Mouse (Mus musculus): ENCODE results near the gene Lrrc41. TPM values are rescaled to one million over a fixed set of nuclear protein-coding genes. Genes with fewer than 3 reads are reported as not detected.
A peak's percentile ranks its signal among the peaks of the same experiment; 100 is the strongest.

The Lrrc41 gene
- polyA plus RNA-seq, 1 experiment from 2014 or later: 55.9 TPM

GRCm38 (mm10) chr4:116088510-116089249 lies 13.6 kb downstream of the Lrrc41 start:
- peak; percentile 9; the same call in 1 of the 2 replicates for ATAC-seq (ENCODE audit: insufficient number of reproducible peaks, insufficient read depth, low FRiP score, low read depth)
- 86% methylated on average over 23 of the region's 23 CpGs for WGBS

GRCm38 (mm10) chr4:116096291-116096690 lies 21.2 kb downstream of the Lrrc41 start:
- Histone ChIP-seq H3K4me2 (ENCODE audit: low read length) (no peak overlapping the region), H3K4me1 (ENCODE audit: control insufficient read depth in 2 of 2, insufficient read depth in 2 of 2, low read length in 2 of 2) (no peaks in the 10 kb centered on the region), H3K9me3 (ENCODE audit: control insufficient read depth, low read length) (no peaks in the 10 kb centered on the region), H3K27me3 (ENCODE audit: control insufficient read depth, insufficient read depth, low read length) (no peaks in the 10 kb centered on the region), H3K9ac (ENCODE audit: low read length) (no peak overlapping the region), H3K27ac (replicated peaks in 1 of 2; ENCODE audit: control insufficient read depth in 1 of 2, insufficient read depth in 1 of 2, low read depth in 2 of 2, low read length in 2 of 2) (no peak overlapping the region), H3K36me3 (ENCODE audit: control insufficient read depth, insufficient read depth, low read length) (peaks cover 98% of the 10 kb centered on the region), H3K4me3 (ENCODE audit: control insufficient read depth in 1 of 2, insufficient read depth in 1 of 2, low read depth in 1 of 2, low read length in 2 of 2) (no peak overlapping the region)
- 85% methylated on average over 10 of the region's 10 CpGs for WGBS
- ATAC-seq (ENCODE audit: insufficient number of reproducible peaks, insufficient read depth, low FRiP score, low read depth): no peak

More at GRCm38 (mm10) chr4:116088510-116089249, 13.6 kb downstream of the Lrrc41 start:
- Histone ChIP-seq H3K36me3 (ENCODE audit: control insufficient read depth, insufficient read depth, low read length) (peaks cover 97% of the 10 kb centered on the region), H3K9ac (ENCODE audit: low read length) (no peak overlapping the region), H3K27ac (replicated peaks in 1 of 2; ENCODE audit: control insufficient read depth in 1 of 2, insufficient read depth in 1 of 2, low read depth in 2 of 2, low read length in 2 of 2) (no peak overlapping the region), H3K27me3 (ENCODE audit: control insufficient read depth, insufficient read depth, low read length) (no peaks in the 10 kb centered on the region), H3K4me1 (ENCODE audit: control insufficient read depth in 2 of 2, insufficient read depth in 2 of 2, low read length in 2 of 2) (no peaks in the 10 kb centered on the region), H3K9me3 (ENCODE audit: control insufficient read depth, low read length) (no peaks in the 10 kb centered on the region), H3K4me2 (ENCODE audit: low read length) (no peak overlapping the region), H3K4me3 (ENCODE audit: control insufficient read depth in 1 of 2, insufficient read depth in 1 of 2, low read depth in 1 of 2, low read length in 2 of 2) (no peak overlapping the region)

- peaks cover 94% of the 10 kb centered on the region for H3K36me3 ChIP-seq (ENCODE audit: control insufficient read depth, insufficient read depth, low read length)
- no peaks in the 10 kb centered on the region for H3K4me1 ChIP-seq (ENCODE audit: control insufficient read depth in 2 of 2, insufficient read depth in 2 of 2, low read length in 2 of 2)
- no peaks in the 10 kb centered on the region for H3K27me3 ChIP-seq (ENCODE audit: control insufficient read depth, insufficient read depth, low read length)
- no peaks in the 10 kb centered on the region for H3K9me3 ChIP-seq (ENCODE audit: control insufficient read depth, low read length)
- WGBS: 79% methylated on average over 8 of the region's 8 CpGs
- H3K27ac ChIP-seq (replicated peaks in 1 of 2; ENCODE audit: control insufficient read depth in 1 of 2, insufficient read depth in 1 of 2, low read depth in 2 of 2, low read length in 2 of 2): no peak overlapping the region
- H3K4me3 ChIP-seq (ENCODE audit: control insufficient read depth in 1 of 2, insufficient read depth in 1 of 2, low read depth in 1 of 2, low read length in 2 of 2): no peak overlapping the region
- no peak overlapping the region for H3K9ac ChIP-seq (ENCODE audit: low read length)
- no peak overlapping the region for H3K4me2 ChIP-seq (ENCODE audit: low read length)
- ATAC-seq (ENCODE audit: insufficient number of reproducible peaks, insufficient read depth, low FRiP score, low read depth): no peak
Measured at GRCm38 (mm10) chr4:116097211-116097610, 22.1 kb downstream of the Lrrc41 start.

GRCm38 (mm10) chr4:116100959-116101358 lies 25.9 kb downstream of the Lrrc41 start:
- 76% methylated on average over 7 of the region's 7 CpGs for WGBS
- no peak for ATAC-seq (ENCODE audit: insufficient number of reproducible peaks, insufficient read depth, low FRiP score, low read depth)
- Histone ChIP-seq H3K4me1 (ENCODE audit: control insufficient read depth in 2 of 2, insufficient read depth in 2 of 2, low read length in 2 of 2) (no peaks in the 10 kb centered on the region), H3K9me3 (ENCODE audit: control insufficient read depth, low read length) (no peaks in the 10 kb centered on the region), H3K4me2 (ENCODE audit: low read length) (no peak overlapping the region), H3K27me3 (ENCODE audit: control insufficient read depth, insufficient read depth, low read length) (no peaks in the 10 kb centered on the region), H3K27ac (replicated peaks in 1 of 2; ENCODE audit: control insufficient read depth in 1 of 2, insufficient read depth in 1 of 2, low read depth in 2 of 2, low read length in 2 of 2) (no peak overlapping the region), H3K36me3 (ENCODE audit: control insufficient read depth, insufficient read depth, low read length) (peaks cover 84% of the 10 kb centered on the region), H3K9ac (ENCODE audit: low read length) (no peak overlapping the region), H3K4me3 (ENCODE audit: control insufficient read depth in 1 of 2, insufficient read depth in 1 of 2, low read depth in 1 of 2, low read length in 2 of 2) (no peak overlapping the region)

- Histone ChIP-seq H3K4me3 (ENCODE audit: control insufficient read depth in 1 of 2, insufficient read depth in 1 of 2, low read depth in 1 of 2, low read length in 2 of 2) (no peak overlapping the region), H3K36me3 (ENCODE audit: control insufficient read depth, insufficient read depth, low read length) (peaks cover 62% of the 10 kb centered on the region), H3K4me2 (ENCODE audit: low read length) (no peak overlapping the region), H3K9me3 (ENCODE audit: control insufficient read depth, low read length) (no peaks in the 10 kb centered on the region), H3K9ac (ENCODE audit: low read length) (no peak overlapping the region), H3K27me3 (ENCODE audit: control insufficient read depth, insufficient read depth, low read length) (no peaks in the 10 kb centered on the region), H3K27ac (replicated peaks in 1 of 2; ENCODE audit: control insufficient read depth in 1 of 2, insufficient read depth in 1 of 2, low read depth in 2 of 2, low read length in 2 of 2) (no peak overlapping the region), H3K4me1 (ENCODE audit: control insufficient read depth in 2 of 2, insufficient read depth in 2 of 2, low read length in 2 of 2) (no peaks in the 10 kb centered on the region)
- ATAC-seq (ENCODE audit: insufficient number of reproducible peaks, insufficient read depth, low FRiP score, low read depth): no peak
- WGBS: 92% methylated on average over 5 of the region's 5 CpGs
Measured at GRCm38 (mm10) chr4:116105278-116105677, 30.2 kb downstream of the Lrrc41 start.

GRCm38 (mm10) chr4:116110695-116111094 lies 35.6 kb downstream of the Lrrc41 start:
- H3K4me3 ChIP-seq (ENCODE audit: control insufficient read depth in 1 of 2, insufficient read depth in 1 of 2, low read depth in 1 of 2, low read length in 2 of 2): no peak overlapping the region
- no peak overlapping the region for H3K4me2 ChIP-seq (ENCODE audit: low read length)
- no peaks in the 10 kb centered on the region for H3K4me1 ChIP-seq (ENCODE audit: control insufficient read depth in 2 of 2, insufficient read depth in 2 of 2, low read length in 2 of 2)
- H3K27ac ChIP-seq (replicated peaks in 1 of 2; ENCODE audit: control insufficient read depth in 1 of 2, insufficient read depth in 1 of 2, low read depth in 2 of 2, low read length in 2 of 2): no peak overlapping the region
- no peak overlapping the region for H3K9ac ChIP-seq (ENCODE audit: low read length)
- 87% methylated on average over 6 of the region's 6 CpGs for WGBS
- no peaks in the 10 kb centered on the region for H3K9me3 ChIP-seq (ENCODE audit: control insufficient read depth, low read length)
- H3K27me3 ChIP-seq (ENCODE audit: control insufficient read depth, insufficient read depth, low read length): no peaks in the 10 kb centered on the region
- ATAC-seq (ENCODE audit: insufficient number of reproducible peaks, insufficient read depth, low FRiP score, low read depth): no peak
- peaks cover 45% of the 10 kb centered on the region for H3K36me3 ChIP-seq (ENCODE audit: control insufficient read depth, insufficient read depth, low read length)

GRCm38 (mm10) chr4:116111486-116111885 lies 36.4 kb downstream of the Lrrc41 start:
- no peak overlapping the region for H3K27ac ChIP-seq (replicated peaks in 1 of 2; ENCODE audit: control insufficient read depth in 1 of 2, insufficient read depth in 1 of 2, low read depth in 2 of 2, low read length in 2 of 2)
- H3K9me3 ChIP-seq (ENCODE audit: control insufficient read depth, low read length): no peaks in the 10 kb centered on the region
- no peak overlapping the region for H3K4me3 ChIP-seq (ENCODE audit: control insufficient read depth in 1 of 2, insufficient read depth in 1 of 2, low read depth in 1 of 2, low read length in 2 of 2)
- H3K4me2 ChIP-seq (ENCODE audit: low read length): no peak overlapping the region
- H3K4me1 ChIP-seq (ENCODE audit: control insufficient read depth in 2 of 2, insufficient read depth in 2 of 2, low read length in 2 of 2): no peaks in the 10 kb centered on the region
- H3K36me3 ChIP-seq (ENCODE audit: control insufficient read depth, insufficient read depth, low read length): peaks cover 46% of the 10 kb centered on the region
- no peak for ATAC-seq (ENCODE audit: insufficient number of reproducible peaks, insufficient read depth, low FRiP score, low read depth)
- no peaks in the 10 kb centered on the region for H3K27me3 ChIP-seq (ENCODE audit: control insufficient read depth, insufficient read depth, low read length)
- no peak overlapping the region for H3K9ac ChIP-seq (ENCODE audit: low read length)
- WGBS: 89% methylated on average over 2 of the region's 2 CpGs

GRCm38 (mm10) chr4:116122762-116123161 lies 47.7 kb downstream of the Lrrc41 start:
- Histone ChIP-seq H3K4me3 (ENCODE audit: control insufficient read depth in 1 of 2, insufficient read depth in 1 of 2, low read depth in 1 of 2, low read length in 2 of 2) (peak overlapping the region; percentile 50 to 56), H3K27ac (replicated peaks in 1 of 2; ENCODE audit: control insufficient read depth in 1 of 2, insufficient read depth in 1 of 2, low read depth in 2 of 2, low read length in 2 of 2) (peak overlapping the region in 1 of 2 experiments; percentile 55; a peak in 2 of 4 replicates), H3K9ac (ENCODE audit: low read length) (peak overlapping the region; percentile 72), H3K36me3 (ENCODE audit: control insufficient read depth, insufficient read depth, low read length) (0 out of 2 replicates have a peak, but pooled peaks cover 12% of the 10 kb centered on the region), H3K4me2 (ENCODE audit: low read length) (peak overlapping the region; percentile 81), H3K9me3 (ENCODE audit: control insufficient read depth, low read length) (no peaks in the 10 kb centered on the region), H3K4me1 (ENCODE audit: control insufficient read depth in 2 of 2, insufficient read depth in 2 of 2, low read length in 2 of 2) (peaks cover 2 to 19% of the 10 kb centered on the region in 2 experiments; a peak in 3 of 4 replicates), H3K27me3 (ENCODE audit: control insufficient read depth, insufficient read depth, low read length) (no peaks in the 10 kb centered on the region)
- WGBS: 0% methylated on average over 1 of the region's 1 CpGs
- ATAC-seq (ENCODE audit: insufficient number of reproducible peaks, insufficient read depth, low FRiP score, low read depth): no peak
